Mouse (Mus musculus) embryonic fibroblast, embryonic 13.5 days (primary cell): ENCODE results near the gene Luzp1.

Experiments used
- CTCF ChIP-seq: IDR thresholded peaks from 2 replicates; pipeline ENCODE4 v1.5.1; 2011; ENCODE audit warnings: mild to moderate bottlenecking, control low read depth, low read length, moderate library complexity, borderline replicate concordance; ENCODE audit not compliant: insufficient read depth
- POLR2A ChIP-seq: IDR thresholded peaks from 2 replicates; pipeline ENCODE4 v1.6.1; 2011; ENCODE audit warnings: low read depth, mild to moderate bottlenecking, control low read depth, low read length, moderate library complexity

DNA sequence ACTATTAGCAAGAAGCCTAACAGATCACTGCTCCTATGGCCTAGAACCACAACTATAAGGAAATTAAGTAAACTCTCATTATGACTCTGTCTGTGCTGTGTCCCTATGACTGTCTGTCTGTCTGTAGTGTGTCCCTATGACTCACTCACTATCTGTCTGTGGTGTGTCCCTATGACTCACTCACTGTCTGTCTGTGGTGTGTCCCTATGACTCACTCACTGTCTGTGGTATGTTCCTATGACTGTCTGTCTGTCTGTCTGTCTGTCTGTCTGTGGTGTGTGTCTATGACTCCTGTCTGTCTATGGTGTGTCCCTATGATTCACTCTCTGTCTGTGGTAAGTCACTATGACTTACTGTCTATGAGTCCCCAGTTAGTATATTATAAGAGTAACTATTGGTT lies 100.4 kb downstream of the Luzp1 start:
- TF ChIP-seq CTCF (no peak), POLR2A (no peak)
